Mouse (Mus musculus) brain, embryonic 18.5 days (tissue): ENCODE measurements around the gene Ntn4.

Source experiments
- DNase-seq: peaks from one replicate; pipeline ENCODE4 v3.0.0-alpha.2; 2012; ENCODE audit warnings: low read depth, low spot score

Gene Ntn4

GRCm38 (mm10) chr10:93641821-93642746, 1.6 kb downstream of the Ntn4 start:
- DNase-seq: no peak

GRCm38 (mm10) chr10:93642897-93643296, 2.4 kb downstream of the Ntn4 start:
- DNase-seq: no peak

- no peak for DNase-seq
These were observed 4.0 kb downstream of the Ntn4 start for GRCm38 (mm10) chr10:93644451-93644941.

- DNase-seq: no peak
These were observed 7.4 kb downstream of the Ntn4 start for GRCm38 (mm10) chr10:93647655-93648561.

GRCm38 (mm10) chr10:93648598-93649102, 8.2 kb downstream of the Ntn4 start:
- DNase-seq: no peak

GRCm38 (mm10) chr10:93649127-93649526, 8.6 kb downstream of the Ntn4 start:
- no peak for DNase-seq

GRCm38 (mm10) chr10:93649600-93649999, 9.1 kb downstream of the Ntn4 start:
- DNase-seq: no peak

- no peak for DNase-seq
These were observed 12.8 kb downstream of the Ntn4 start for GRCm38 (mm10) chr10:93653322-93653721.

GRCm38 (mm10) chr10:93655428-93655827, 14.9 kb downstream of the Ntn4 start:
- DNase-seq: no peak

- DNase-seq: no peak
These were observed 19.3 kb downstream of the Ntn4 start for GRCm38 (mm10) chr10:93659792-93660191.

- DNase-seq: no peak
These were observed 21.0 kb downstream of the Ntn4 start for GRCm38 (mm10) chr10:93661348-93661991.

GRCm38 (mm10) chr10:93662018-93662417, 21.5 kb downstream of the Ntn4 start:
- DNase-seq: no peak

- DNase-seq: no peak
These were observed 25.7 kb downstream of the Ntn4 start for GRCm38 (mm10) chr10:93666222-93666621.

- no peak for DNase-seq
These were observed 26.5 kb downstream of the Ntn4 start for GRCm38 (mm10) chr10:93666996-93667395.

- no peak for DNase-seq
These were observed 32.4 kb downstream of the Ntn4 start for GRCm38 (mm10) chr10:93672646-93673479.

- no peak for DNase-seq
These were observed 38.9 kb downstream of the Ntn4 start for GRCm38 (mm10) chr10:93679191-93680007.

GRCm38 (mm10) chr10:93680680-93681377, 40.3 kb downstream of the Ntn4 start:
- peak; percentile 51 for DNase-seq

- no peak for DNase-seq
These were observed 41.8 kb downstream of the Ntn4 start for GRCm38 (mm10) chr10:93682185-93682747.

- no peak for DNase-seq
These were observed 42.7 kb downstream of the Ntn4 start for GRCm38 (mm10) chr10:93683185-93683584.
